Mouse (Mus musculus) telencephalon, adult 2 months (tissue): Measurements from ENCODE around the gene Ctbp2.
A peak's percentile ranks its signal among the peaks of the same experiment; 100 is the strongest.

ENCODE experiments used
- DNase-seq: peaks from one replicate; pipeline ENCODE4 v3.0.0-alpha.2; 2011; ENCODE audit warnings: low read depth, low spot score

Ctbp2 gene

GRCm38 (mm10) chr7:133041784-133042183, 82.4 kb downstream of the Ctbp2 start:
- no peak for DNase-seq

GRCm38 (mm10) chr7:133040688-133041345, 83.3 kb downstream of the Ctbp2 start:
- no peak for DNase-seq

GRCm38 (mm10) chr7:133039556-133040255, 84.4 kb downstream of the Ctbp2 start:
- DNase-seq = peak; percentile 67

GRCm38 (mm10) chr7:133037618-133038017, 86.5 kb downstream of the Ctbp2 start:
- DNase-seq = no peak

- no peak for DNase-seq
Measured at GRCm38 (mm10) chr7:133037217-133037616, 86.9 kb downstream of the Ctbp2 start.

- DNase-seq = no peak
Measured at GRCm38 (mm10) chr7:133035901-133036300, 88.3 kb downstream of the Ctbp2 start.

- DNase-seq = no peak
Measured at GRCm38 (mm10) chr7:133032589-133033203, 91.5 kb downstream of the Ctbp2 start.

GRCm38 (mm10) chr7:133029496-133030047, 94.6 kb downstream of the Ctbp2 start:
- no peak for DNase-seq

- DNase-seq = no peak
Measured at GRCm38 (mm10) chr7:133029004-133029403, 95.2 kb downstream of the Ctbp2 start.

GRCm38 (mm10) chr7:133027930-133028329, 96.2 kb downstream of the Ctbp2 start:
- no peak for DNase-seq

GRCm38 (mm10) chr7:133024694-133025093, 99.5 kb downstream of the Ctbp2 start:
- DNase-seq = no peak

- no peak for DNase-seq
Measured at GRCm38 (mm10) chr7:133019481-133020020, 104.6 kb downstream of the Ctbp2 start.

- DNase-seq = no peak
Measured at GRCm38 (mm10) chr7:133018961-133019360, 105.2 kb downstream of the Ctbp2 start.

- DNase-seq = no peak
Measured at GRCm38 (mm10) chr7:133015416-133016070, 108.6 kb downstream of the Ctbp2 start.

GRCm38 (mm10) chr7:133014631-133015030, 109.5 kb downstream of the Ctbp2 start:
- no peak for DNase-seq

- no peak for DNase-seq
Measured at GRCm38 (mm10) chr7:133013923-133014322, 110.2 kb downstream of the Ctbp2 start.

- peak; percentile 89 for DNase-seq
Measured at GRCm38 (mm10) chr7:133012637-133013366, 111.4 kb downstream of the Ctbp2 start.

- no peak for DNase-seq
Measured at GRCm38 (mm10) chr7:133011611-133012010, 112.5 kb downstream of the Ctbp2 start.

- DNase-seq = peak; percentile 34
Measured at GRCm38 (mm10) chr7:133011191-133011590, 113.0 kb downstream of the Ctbp2 start.

GRCm38 (mm10) chr7:133010477-133010876, 113.7 kb downstream of the Ctbp2 start:
- DNase-seq = no peak

GRCm38 (mm10) chr7:133009676-133010075, 114.5 kb downstream of the Ctbp2 start:
- no peak for DNase-seq
